Mouse (Mus musculus): ENCODE measurements around the gene Eif4ebp2. TPM values are rescaled to one million over a fixed set of nuclear protein-coding genes. Genes with fewer than 3 reads are reported as not detected.

Eif4ebp2 gene
- polyA plus RNA-seq, 1 experiment = 44.4 TPM

GRCm38 (mm10) chr10:61429043-61429442 lies 23.4 kb downstream of the Eif4ebp2 start:
- TF ChIP-seq USF1 (IDR thresholded peaks at IDR 0.05; ENCODE audit: low read depth) = no peak
- TF ChIP-seq E2F4 (IDR thresholded peaks at IDR 0.05; ENCODE audit: insufficient read depth) = no peak
- TF ChIP-seq POLR2A (IDR thresholded peaks at IDR 0.05; ENCODE audit: insufficient read length, low read depth) = no peak
- no peak for TF ChIP-seq CEBPB (IDR thresholded peaks at IDR 0.05; ENCODE audit: insufficient read depth, poor library complexity, severe bottlenecking)
- TF ChIP-seq MAX (IDR thresholded peaks at IDR 0.05; ENCODE audit: low read depth) = no peak
- no peak for TF ChIP-seq MYOD1 (IDR thresholded peaks at IDR 0.05; ENCODE audit: control insufficient read depth in 1 of 3, insufficient read length in 2 of 3, low read depth in 2 of 3)
- TF ChIP-seq SRF (IDR thresholded peaks at IDR 0.05; ENCODE audit: control insufficient read depth, insufficient read length, low read depth) = no peak
- peaks cover 28% of the 10 kb centered on the region for H3K36me3 ChIP-seq (ENCODE audit: control insufficient read depth, insufficient read depth)
- no peak overlapping the region for H3ac ChIP-seq (ENCODE audit: control insufficient read depth, insufficient read length)
- H3K79me2 ChIP-seq (ENCODE audit: control insufficient read depth, insufficient read depth) = no peaks in the 10 kb centered on the region
- no peak overlapping the region for H3K4me3 ChIP-seq
- no peak overlapping the region for H3K4me2 ChIP-seq (ENCODE audit: low read depth)
- H3K27me3 ChIP-seq (ENCODE audit: control insufficient read depth, insufficient read depth, insufficient read length) = no peaks in the 10 kb centered on the region

GRCm38 (mm10) chr10:61428416-61428815 lies 24.0 kb downstream of the Eif4ebp2 start:
- Histone ChIP-seq H3K36me3 (ENCODE audit: control insufficient read depth, insufficient read depth) (peaks cover 22% of the 10 kb centered on the region), H3K79me2 (ENCODE audit: control insufficient read depth, insufficient read depth) (no peaks in the 10 kb centered on the region), H3K27me3 (ENCODE audit: control insufficient read depth, insufficient read depth, insufficient read length) (no peaks in the 10 kb centered on the region), H3K4me2 (ENCODE audit: low read depth) (no peak overlapping the region), H3ac (ENCODE audit: control insufficient read depth, insufficient read length) (no peak overlapping the region), H3K4me3 (no peak overlapping the region)
- TF ChIP-seq MYOD1 (IDR thresholded peaks at IDR 0.05; ENCODE audit: control insufficient read depth in 1 of 3, insufficient read length in 2 of 3, low read depth in 2 of 3) (no peak), MYOG (IDR thresholded peaks at IDR 0.05; ENCODE audit: control insufficient read depth in 1 of 3, insufficient read depth in 1 of 3, insufficient read length in 2 of 3, low read depth in 2 of 3) (peak in 1 of 3 experiments; percentile 3)

DNA sequence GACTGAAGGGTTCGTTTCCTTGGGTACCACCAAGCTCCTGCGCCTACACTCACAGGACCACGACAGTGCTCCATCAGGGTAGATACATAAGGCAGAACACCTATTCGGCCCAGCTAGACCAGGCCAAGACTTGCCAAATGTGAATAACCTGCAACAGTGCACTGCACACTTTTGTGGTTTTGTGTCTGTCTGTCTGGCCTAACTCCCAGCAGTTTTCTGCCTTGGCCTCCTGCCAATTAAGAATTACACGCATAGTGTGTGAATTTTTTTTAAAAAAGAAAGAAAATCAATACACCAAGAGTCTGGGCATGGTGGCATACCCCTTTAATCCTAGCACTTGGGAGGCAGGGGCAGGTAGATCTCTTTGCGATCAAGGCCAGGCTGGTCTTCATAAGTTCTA lies 24.5 kb downstream of the Eif4ebp2 start:
- no peaks in the 10 kb centered on the region for H3K79me2 ChIP-seq (ENCODE audit: control insufficient read depth, insufficient read depth)
- no peak overlapping the region for H3ac ChIP-seq (ENCODE audit: control insufficient read depth, insufficient read length)
- H3K27me3 ChIP-seq (ENCODE audit: control insufficient read depth, insufficient read depth, insufficient read length) = no peaks in the 10 kb centered on the region
- no peak overlapping the region for H3K4me2 ChIP-seq (ENCODE audit: low read depth)
- peaks cover 21% of the 10 kb centered on the region for H3K36me3 ChIP-seq (ENCODE audit: control insufficient read depth, insufficient read depth)
- no peak for TF ChIP-seq MAX (IDR thresholded peaks at IDR 0.05; ENCODE audit: low read depth)
- TF ChIP-seq TCF12 (IDR thresholded peaks at IDR 0.05; ENCODE audit: insufficient read depth, poor library complexity, severe bottlenecking) = no peak
- no peak for TF ChIP-seq POLR2A (IDR thresholded peaks at IDR 0.05; ENCODE audit: insufficient read length, low read depth)
- TF ChIP-seq REST (IDR thresholded peaks at IDR 0.05; ENCODE audit: insufficient read depth, insufficient read length) = no peak
- no peak for TF ChIP-seq USF1 (IDR thresholded peaks at IDR 0.05; ENCODE audit: low read depth)
- no peak for TF ChIP-seq MYOD1 (IDR thresholded peaks at IDR 0.05; ENCODE audit: control insufficient read depth in 1 of 3, insufficient read length in 2 of 3, low read depth in 2 of 3)
- no peak for TF ChIP-seq MYOG (IDR thresholded peaks at IDR 0.05; ENCODE audit: control insufficient read depth in 1 of 3, insufficient read depth in 1 of 3, insufficient read length in 2 of 3, low read depth in 2 of 3)
- TF ChIP-seq POLR2AphosphoS2 (IDR thresholded peaks at IDR 0.05; ENCODE audit: insufficient read length, low read depth) = no peak
- no peak for TF ChIP-seq SRF (IDR thresholded peaks at IDR 0.05; ENCODE audit: control insufficient read depth, insufficient read length, low read depth)
- TF ChIP-seq E2F4 (IDR thresholded peaks at IDR 0.05; ENCODE audit: insufficient read depth) = no peak
- no peak for TF ChIP-seq TCF3 (IDR thresholded peaks at IDR 0.05; ENCODE audit: insufficient read length, low read depth)
- no peak for TF ChIP-seq CEBPB (IDR thresholded peaks at IDR 0.05; ENCODE audit: insufficient read depth, poor library complexity, severe bottlenecking)
- H3K4me3 ChIP-seq = no peak overlapping the region

DNA sequence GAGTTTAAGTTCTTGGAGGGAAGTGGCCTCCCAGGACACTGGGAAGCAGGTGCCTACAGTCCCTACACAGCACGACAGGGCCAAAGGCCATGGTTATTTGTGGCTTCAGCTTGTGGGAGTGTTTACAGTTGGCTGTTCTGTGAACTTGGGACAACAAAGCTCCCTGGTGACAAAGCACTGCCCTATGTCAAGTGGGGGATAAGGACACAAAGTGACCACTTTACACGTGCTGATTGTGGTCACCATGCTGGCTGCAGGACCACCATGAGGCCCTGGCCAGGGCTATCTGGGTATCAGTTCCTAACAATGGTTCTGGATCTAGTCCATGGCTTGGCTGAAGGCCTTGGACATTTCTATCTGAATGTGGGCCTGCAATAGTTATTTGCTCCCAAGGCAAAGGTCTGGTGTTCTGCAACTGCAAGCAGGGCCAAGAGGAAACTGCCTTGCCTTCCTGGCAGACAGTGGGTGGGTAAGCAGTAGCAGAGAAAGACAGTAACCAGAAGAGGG lies 26.2 kb downstream of the Eif4ebp2 start:
- TF ChIP-seq MAX (IDR thresholded peaks at IDR 0.05; ENCODE audit: low read depth) (no peak), MYOD1 (IDR thresholded peaks at IDR 0.05; ENCODE audit: control insufficient read depth in 1 of 3, insufficient read length in 2 of 3, low read depth in 2 of 3) (peak in 1 of 3 experiments; percentile 67), E2F4 (IDR thresholded peaks at IDR 0.05; ENCODE audit: insufficient read depth) (no peak), SRF (IDR thresholded peaks at IDR 0.05; ENCODE audit: control insufficient read depth, insufficient read length, low read depth) (no peak), MYOG (IDR thresholded peaks at IDR 0.05; ENCODE audit: control insufficient read depth in 1 of 3, insufficient read depth in 1 of 3, insufficient read length in 2 of 3, low read depth in 2 of 3) (peak in 1 of 3 experiments; percentile 3), TCF3 (IDR thresholded peaks at IDR 0.05; ENCODE audit: insufficient read length, low read depth) (no peak), REST (IDR thresholded peaks at IDR 0.05; ENCODE audit: insufficient read depth, insufficient read length) (no peak), POLR2AphosphoS2 (IDR thresholded peaks at IDR 0.05; ENCODE audit: insufficient read length, low read depth) (peak; percentile 29)
- no peak overlapping the region for H3K4me2 ChIP-seq (ENCODE audit: low read depth)
- H3ac ChIP-seq (ENCODE audit: control insufficient read depth, insufficient read length) = no peak overlapping the region
- no peaks in the 10 kb centered on the region for H3K27me3 ChIP-seq (ENCODE audit: control insufficient read depth, insufficient read depth, insufficient read length)
- H3K79me2 ChIP-seq (ENCODE audit: control insufficient read depth, insufficient read depth) = no peaks in the 10 kb centered on the region
- no peak overlapping the region for H3K4me3 ChIP-seq
- peaks cover 12% of the 10 kb centered on the region for H3K36me3 ChIP-seq (ENCODE audit: control insufficient read depth, insufficient read depth)

- H3K79me2 ChIP-seq (ENCODE audit: control insufficient read depth, insufficient read depth) = no peaks in the 10 kb centered on the region
- no peak for TF ChIP-seq REST (IDR thresholded peaks at IDR 0.05; ENCODE audit: insufficient read depth, insufficient read length)
- no peak for TF ChIP-seq POLR2AphosphoS2 (IDR thresholded peaks at IDR 0.05; ENCODE audit: insufficient read length, low read depth)
- TF ChIP-seq TCF3 (IDR thresholded peaks at IDR 0.05; ENCODE audit: insufficient read length, low read depth) = no peak
- TF ChIP-seq SRF (IDR thresholded peaks at IDR 0.05; ENCODE audit: control insufficient read depth, insufficient read length, low read depth) = no peak
- TF ChIP-seq CEBPB (IDR thresholded peaks at IDR 0.05; ENCODE audit: insufficient read depth, poor library complexity, severe bottlenecking) = no peak
- no peak for TF ChIP-seq E2F4 (IDR thresholded peaks at IDR 0.05; ENCODE audit: insufficient read depth)
- TF ChIP-seq TCF12 (IDR thresholded peaks at IDR 0.05; ENCODE audit: insufficient read depth, poor library complexity, severe bottlenecking) = no peak
- no peak for TF ChIP-seq MYOG (IDR thresholded peaks at IDR 0.05; ENCODE audit: control insufficient read depth in 1 of 3, insufficient read depth in 1 of 3, insufficient read length in 2 of 3, low read depth in 2 of 3)
- no peak for TF ChIP-seq MAX (IDR thresholded peaks at IDR 0.05; ENCODE audit: low read depth)
- H3K27me3 ChIP-seq (ENCODE audit: control insufficient read depth, insufficient read depth, insufficient read length) = peaks cover 3% of the 10 kb centered on the region
- H3K4me3 ChIP-seq = no peak overlapping the region
- H3K4me2 ChIP-seq (ENCODE audit: low read depth) = no peak overlapping the region
- H3ac ChIP-seq (ENCODE audit: control insufficient read depth, insufficient read length) = no peak overlapping the region
- no peaks in the 10 kb centered on the region for H3K36me3 ChIP-seq (ENCODE audit: control insufficient read depth, insufficient read depth)
Measured at GRCm38 (mm10) chr10:61425047-61425446, 27.4 kb downstream of the Eif4ebp2 start.
